Mouse (Mus musculus) brain, embryonic 18.5 days (tissue): ENCODE measurements around the gene Dnah11.

Experiments used
- DNase-seq: peaks from one replicate; pipeline ENCODE4 v3.0.0-alpha.2; 2012; ENCODE audit warnings: low read depth, low spot score

Gene Dnah11

GRCm38 (mm10) chr12:118198386-118199093, at the start of gene Dnah11:
TSS of gene Dnah11 (minus strand) at chr12:118199043.
- DNase-seq, result no peak

GRCm38 (mm10) chr12:118221182-118221581, 22.3 kb upstream of the Dnah11 start:
- no peak for DNase-seq

GRCm38 (mm10) chr12:118220062-118220461, 21.2 kb upstream of the Dnah11 start:
- DNase-seq, result no peak

- DNase-seq, result no peak
These were observed 13.3 kb upstream of the Dnah11 start for GRCm38 (mm10) chr12:118212163-118212562.

GRCm38 (mm10) chr12:118196583-118196982, 2.3 kb downstream of the Dnah11 start:
- DNase-seq, result no peak

- DNase-seq, result no peak
These were observed 9.3 kb downstream of the Dnah11 start for GRCm38 (mm10) chr12:118189535-118189934.

GRCm38 (mm10) chr12:118187663-118188062, 11.2 kb downstream of the Dnah11 start:
- DNase-seq, result no peak

GRCm38 (mm10) chr12:118186881-118187489, 11.9 kb downstream of the Dnah11 start:
- DNase-seq, result no peak

- DNase-seq, result no peak
These were observed 12.5 kb downstream of the Dnah11 start for GRCm38 (mm10) chr12:118186120-118186880.

- no peak for DNase-seq
These were observed 14.1 kb downstream of the Dnah11 start for GRCm38 (mm10) chr12:118184731-118185130.

- no peak for DNase-seq
These were observed 21.1 kb downstream of the Dnah11 start for GRCm38 (mm10) chr12:118177756-118178155.

- no peak for DNase-seq
These were observed 34.1 kb downstream of the Dnah11 start for GRCm38 (mm10) chr12:118164785-118165184.

- no peak for DNase-seq
These were observed 41.9 kb downstream of the Dnah11 start for GRCm38 (mm10) chr12:118156986-118157385.

- no peak for DNase-seq
These were observed 51.3 kb downstream of the Dnah11 start for GRCm38 (mm10) chr12:118147521-118148033.

GRCm38 (mm10) chr12:118128116-118128515, 70.7 kb downstream of the Dnah11 start:
- no peak for DNase-seq

- no peak for DNase-seq
These were observed 79.2 kb downstream of the Dnah11 start for GRCm38 (mm10) chr12:118119668-118120067.

GRCm38 (mm10) chr12:118112599-118112998, 86.2 kb downstream of the Dnah11 start:
- DNase-seq, result no peak

- DNase-seq, result no peak
These were observed 86.9 kb downstream of the Dnah11 start for GRCm38 (mm10) chr12:118111896-118112295.

GRCm38 (mm10) chr12:118107719-118108118, 91.1 kb downstream of the Dnah11 start:
- DNase-seq, result no peak

- DNase-seq, result no peak
These were observed 94.3 kb downstream of the Dnah11 start for GRCm38 (mm10) chr12:118104520-118104919.

GRCm38 (mm10) chr12:118099694-118100093, 99.1 kb downstream of the Dnah11 start:
- DNase-seq, result no peak

GRCm38 (mm10) chr12:118098257-118098656, 100.6 kb downstream of the Dnah11 start:
- peak; percentile 32 for DNase-seq
